Mouse (Mus musculus) spleen, adult 2 months (tissue): ENCODE results near the gene Tmem108. TPM values are rescaled to one million over a fixed set of nuclear protein-coding genes. Genes with fewer than 3 reads are reported as not detected.

Source experiments
- DNase-seq, 2 experiments: peaks; one replicate each; pipeline versions ENCODE4 v3.0.0 to v3.0.0-alpha.2; 2012 to 2021; ENCODE audit warnings: low spot score in 2 of 2, low read depth in 1 of 2
- H3K27ac ChIP-seq: fragments of 200-500 bp; 2 replicates; pipeline ENCODE4 v1.5.1; 2012; ENCODE audit warnings: low read length, inconsistent platforms; ENCODE audit not compliant: insufficient read depth
- H3K27me3 ChIP-seq: fragments of 200-500 bp; 2 replicates; pipeline ENCODE4 v1.6.1; 2012; ENCODE audit warnings: mild to moderate bottlenecking, moderate library complexity, low read length, inconsistent platforms; ENCODE audit not compliant: control insufficient read depth, insufficient read depth
- H3K36me3 ChIP-seq: fragments of 200-500 bp; 2 replicates; pipeline ENCODE4 v1.6.1; 2012; ENCODE audit warnings: mild to moderate bottlenecking, low read length, inconsistent platforms; ENCODE audit not compliant: control insufficient read depth, insufficient read depth
- H3K4me1 ChIP-seq: fragments of 200-500 bp; 2 replicates; pipeline ENCODE4 v1.6.1; 2011; ENCODE audit warnings: inconsistent platforms; ENCODE audit not compliant: control insufficient read depth, insufficient read depth, insufficient read length
- H3K4me3 ChIP-seq: fragments of 200-500 bp; 2 replicates; pipeline ENCODE4 v1.5.1; 2011; ENCODE audit warnings: mild to moderate bottlenecking, inconsistent platforms; ENCODE audit not compliant: insufficient read depth, insufficient read length; ENCODE audit errors: extremely low read depth
- CTCF ChIP-seq: fragments of 200-500 bp; IDR thresholded peaks from 2 replicates; pipeline ENCODE4 v1.5.1; 2011; ENCODE audit warnings: mild to moderate bottlenecking, inconsistent platforms; ENCODE audit not compliant: insufficient read depth, insufficient read length, insufficient replicate concordance; ENCODE audit errors: extremely low read depth
- POLR2A ChIP-seq: fragments of 200-500 bp; IDR thresholded peaks from 2 replicates; pipeline ENCODE4 v1.6.1; 2011; ENCODE audit warnings: low read depth, low read length, inconsistent platforms
- WGBS: fragments of 180-500 bp; shearing (Covaris S2); methylation state at CpG from one replicate; pipeline ENCODE4 v1.1.7; 2018; 5-methylcytosine and 5-hydroxymethylcytosine counted together
- polyA plus RNA-seq: library from polyadenylated mRNA; depleted of rRNA; stranded (reverse); fragments of >200 nt; gene quantifications from 2 replicates; pipeline ENCODE4 v1.2.3, GENCODE M21; 2012

The Tmem108 gene
- polyA plus RNA-seq, 1 experiment, result 2.2 TPM

DNA sequence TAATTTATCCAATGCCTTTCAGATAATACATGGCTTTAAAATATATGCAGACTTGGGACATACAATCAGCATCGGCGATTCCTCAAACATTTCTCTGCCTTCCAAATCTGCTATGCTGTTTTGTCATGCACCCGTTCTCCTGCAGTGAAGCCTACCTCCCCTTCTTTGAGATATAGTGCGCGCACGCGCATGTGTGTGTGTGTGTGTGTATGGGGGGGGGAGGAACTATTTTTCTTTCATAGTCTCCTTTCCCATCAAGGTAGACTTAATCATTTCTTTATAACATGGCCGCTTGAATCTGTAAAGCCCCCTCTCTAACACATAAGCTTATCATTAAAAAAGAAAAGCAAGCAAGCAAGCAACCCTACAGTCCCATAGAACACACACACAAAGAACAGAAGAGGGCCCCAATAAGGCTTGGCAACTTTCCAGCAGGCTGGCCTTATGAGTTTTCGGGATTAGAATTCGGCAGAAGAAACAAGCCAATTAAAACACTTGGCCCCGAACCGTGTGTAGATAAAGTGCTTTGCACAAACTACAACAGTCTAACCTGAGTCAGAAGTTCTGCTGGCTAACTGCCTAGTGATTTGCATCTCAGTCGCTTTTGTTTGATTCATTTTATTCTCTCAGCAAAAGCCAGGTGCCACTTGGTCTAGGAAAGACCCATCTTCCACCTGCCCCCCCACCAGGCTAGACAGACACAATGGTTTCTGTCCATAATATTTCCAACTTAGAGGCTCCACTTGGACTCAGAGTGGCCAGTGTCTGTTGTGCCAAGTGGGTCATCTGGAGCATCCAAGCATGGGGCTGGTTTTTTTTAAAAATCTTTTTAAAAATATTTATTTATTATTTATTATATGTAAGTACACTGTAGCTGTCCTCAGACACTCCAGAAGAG, 153.2 kb downstream of the Tmem108 start:
- H3K4me3 ChIP-seq, result no peak overlapping the region
- H3K27me3 ChIP-seq, result no peaks in the 10 kb centered on the region
- no peak for DNase-seq
- no peaks in the 10 kb centered on the region for H3K36me3 ChIP-seq
- WGBS, result 92% methylated on average over 13 of the region's 13 CpGs
- no peak overlapping the region for H3K27ac ChIP-seq
- TF ChIP-seq POLR2A (no peak), CTCF (no peak)
- no peaks in the 10 kb centered on the region for H3K4me1 ChIP-seq

- H3K27ac ChIP-seq, result no peak overlapping the region
- no peaks in the 10 kb centered on the region for H3K27me3 ChIP-seq
- H3K4me1 ChIP-seq, result no peaks in the 10 kb centered on the region
- DNase-seq, result no peak
- 86% methylated on average over 1 of the region's 1 CpGs for WGBS
- H3K4me3 ChIP-seq, result no peak overlapping the region
- TF ChIP-seq POLR2A, result no peak
- TF ChIP-seq CTCF, result no peak
- no peaks in the 10 kb centered on the region for H3K36me3 ChIP-seq
These were observed 155.6 kb downstream of the Tmem108 start for GRCm38 (mm10) chr9:103606056-103606455.

DNA sequence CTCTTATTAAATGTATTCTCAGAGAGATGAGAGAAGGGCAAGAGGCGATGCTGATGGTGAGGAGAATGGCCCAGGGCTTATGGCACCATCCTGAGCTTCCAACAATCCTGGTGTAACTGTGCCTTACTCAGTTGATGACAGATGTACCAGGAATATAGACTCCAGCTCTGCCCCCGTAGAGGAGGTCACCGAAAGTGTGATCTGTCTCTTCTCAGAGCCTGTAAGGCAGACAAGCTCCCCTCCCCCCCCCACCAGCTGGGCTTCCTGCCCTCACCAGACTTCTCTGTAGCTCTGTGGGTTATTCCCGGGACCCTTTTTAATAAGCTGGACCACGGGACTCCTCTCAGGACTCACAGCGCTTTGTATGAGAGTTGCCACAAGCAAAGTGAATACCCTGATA, 157.8 kb downstream of the Tmem108 start:
- Histone ChIP-seq H3K4me3 (no peak overlapping the region), H3K4me1 (no peaks in the 10 kb centered on the region), H3K27ac (no peak overlapping the region), H3K27me3 (no peaks in the 10 kb centered on the region), H3K36me3 (no peaks in the 10 kb centered on the region)
- TF ChIP-seq POLR2A, result no peak
- WGBS, result 74% methylated on average over 6 of the region's 6 CpGs
- DNase-seq, result no peak

GRCm38 (mm10) chr9:103601878-103602277, 159.8 kb downstream of the Tmem108 start:
- no peaks in the 10 kb centered on the region for H3K27me3 ChIP-seq
- DNase-seq, result no peak
- WGBS, result 91% methylated on average over 4 of the region's 4 CpGs
- H3K4me3 ChIP-seq, result no peak overlapping the region
- H3K4me1 ChIP-seq, result no peaks in the 10 kb centered on the region
- TF ChIP-seq POLR2A (no peak), CTCF (no peak)
- no peaks in the 10 kb centered on the region for H3K36me3 ChIP-seq
- H3K27ac ChIP-seq, result no peak overlapping the region

GRCm38 (mm10) chr9:103600834-103601233, 160.8 kb downstream of the Tmem108 start:
- no peak for DNase-seq
- no peaks in the 10 kb centered on the region for H3K4me1 ChIP-seq
- no peaks in the 10 kb centered on the region for H3K27me3 ChIP-seq
- no peak for TF ChIP-seq POLR2A
- no peak for TF ChIP-seq CTCF
- H3K36me3 ChIP-seq, result no peaks in the 10 kb centered on the region
- WGBS, result 54% methylated on average over 3 of the region's 3 CpGs
- H3K4me3 ChIP-seq, result no peak overlapping the region
- H3K27ac ChIP-seq, result no peak overlapping the region

- Histone ChIP-seq H3K4me1 (no peaks in the 10 kb centered on the region), H3K36me3 (no peaks in the 10 kb centered on the region), H3K4me3 (no peak overlapping the region), H3K27me3 (no peaks in the 10 kb centered on the region), H3K27ac (no peak overlapping the region)
- 89% methylated on average over 3 of the region's 3 CpGs for WGBS
- TF ChIP-seq POLR2A, result no peak
- TF ChIP-seq CTCF, result no peak
- DNase-seq, result no peak
These were observed 161.7 kb downstream of the Tmem108 start for GRCm38 (mm10) chr9:103599908-103600307.

- no peak for DNase-seq
- 80% methylated on average over 2 of the region's 2 CpGs for WGBS
- Histone ChIP-seq H3K27ac (no peak overlapping the region), H3K36me3 (no peaks in the 10 kb centered on the region), H3K4me1 (no peaks in the 10 kb centered on the region), H3K27me3 (no peaks in the 10 kb centered on the region), H3K4me3 (no peak overlapping the region)
- no peak for TF ChIP-seq POLR2A
- no peak for TF ChIP-seq CTCF
These were observed 163.8 kb downstream of the Tmem108 start for GRCm38 (mm10) chr9:103597861-103598260.
